11 mouse cellular contexts compared by ENCODE assay signal in genomic region chr4:150011564-150012321, GRCm38 (mm10). TPM values are rescaled to one million over a fixed set of nuclear protein-coding genes. Genes with fewer than 3 reads are reported as not detected.
DNase-seq lines count a peak whose midpoint lies in the region; ATAC-seq and TF ChIP-seq lines count a peak whose summit lies in the region.
"Had no signal": no experiment of that assay in that cellular context is flagged by ENCODE, and none has a peak within 500 bp of the region (broad histone marks: within the 10 kb centered on the region; RNA-seq: fewer than 3 reads in every experiment).

No protein-coding gene starts in this region.

- no peak overlapping the region for H3K9ac ChIP-seq in stomach, embryonic 14.5 days (replicated peaks; ENCODE audit: low read depth, low read length)
- H3K9ac ChIP-seq: hindbrain, embryonic 14.5 days had no signal

- 31% methylated on average over 10 of the region's 10 CpGs for WGBS in stomach, embryonic 14.5 days

- no peak overlapping the region for H3K4me3 ChIP-seq in left cerebral cortex, adult 2 months
- H3K4me3 ChIP-seq in stomach, embryonic 14.5 days (ENCODE audit: low read depth, low read length), result no peak overlapping the region

- peak overlapping the region; percentile 28 for H3K27ac ChIP-seq in left cerebral cortex, adult 2 months
- H3K27ac ChIP-seq in stomach, embryonic 14.5 days (ENCODE audit: low read length), result 0 out of 2 replicates have a peak overlapping the region, but pooled peaks have one; percentile 18
- H3K27ac ChIP-seq: hindbrain, embryonic 14.5 days had no signal

- DNase-seq in CD4-positive, CD25-positive, alpha-beta regulatory T cell, adult 2 months (ENCODE audit: low read depth, low spot score), result peak; percentile 20
- no peak for DNase-seq in left cerebral cortex, adult 2 months (ENCODE audit: extremely low spot score in 1 of 2, low spot score in 2 of 2)
- DNase-seq in left cerebral cortex, adult 9 months (ENCODE audit: low spot score in 2 of 2), result no peak
- peak; percentile 50 for DNase-seq in induced T-regulatory cell, adult 2 months (ENCODE audit: low read depth)
- DNase-seq in urinary bladder, postnatal 14 days (ENCODE audit: low spot score), result no peak
- no peak for DNase-seq in kidney, postnatal 36 days
- DNase-seq: B cell, adult 2 months; thymus, adult 18-20 months had no signal

- no peaks in the 10 kb centered on the region for H3K36me3 ChIP-seq in stomach, embryonic 14.5 days (ENCODE audit: control insufficient read depth, insufficient read depth, low read length)

- H3K4me2 ChIP-seq in stomach, embryonic 14.5 days (replicated peaks; ENCODE audit: low read depth, low read length), result no peak overlapping the region
- H3K4me2 ChIP-seq: hindbrain, embryonic 14.5 days had no signal

- no peaks in the 10 kb centered on the region for H3K27me3 ChIP-seq in stomach, embryonic 14.5 days (ENCODE audit: control insufficient read depth, insufficient read depth, low read length)

- ATAC-seq in CD4-positive, CD25-positive, alpha-beta regulatory T cell, adult 4 months, result no peak
- ATAC-seq in stomach, embryonic 14.5 days (ENCODE audit: insufficient number of reproducible peaks, insufficient read depth, low FRiP score, low read depth), result no peak

- intact Hi-C loops in left cerebral cortex, adult 2 months (cut with DNase I), result loop anchor here (2.0 kb wide), 1 partner anchor 17 kb away; no protein-coding TSS in a partner anchor

- no peak for TF ChIP-seq CTCF in left cerebral cortex, adult 2 months (IDR thresholded peaks at IDR 0.05)

- no peaks in the 10 kb centered on the region for H3K9me3 ChIP-seq in stomach, embryonic 14.5 days (ENCODE audit: control insufficient read depth, low read depth, low read length)

- H3K4me1 ChIP-seq in stomach, embryonic 14.5 days (ENCODE audit: control insufficient read depth, insufficient read depth, low read length), result peaks cover 13% of the 10 kb centered on the region; the same call in 1 of the 2 replicates

RNA-seq across cellular contexts. Expression of gene H6pd, which starts 2.9 kb away (rescaled TPM):
- 1 to 10 TPM; 4.1 to 4.4 TPM for polyA plus RNA-seq in CD4-positive, CD25-positive, alpha-beta regulatory T cell, adult 4 months (2017; shearing (Covaris generic))
- 10 to 100 TPM; 11.6 to 16.0 TPM for total RNA-seq in left cerebral cortex, adult 2 months (2021)
- polyA plus RNA-seq in stomach, embryonic 14.5 days (2014; fragmentation: Nextera tagmentation; extraction: Ambion mirVana), result 8.8 and 10.2 TPM in 2 replicates

RNA-seq across cellular contexts. Expression of gene Spsb1, which starts 56.9 kb away (rescaled TPM):
- 1 to 10 TPM; 4.5 to 7.9 TPM for polyA plus RNA-seq in CD4-positive, CD25-positive, alpha-beta regulatory T cell, adult 4 months (2017; shearing (Covaris generic))
- total RNA-seq in left cerebral cortex, adult 2 months (2021), result 10 to 100 TPM; 15.2 to 17.5 TPM
- polyA plus RNA-seq in stomach, embryonic 14.5 days (2014; fragmentation: Nextera tagmentation; extraction: Ambion mirVana), result 15.9 and 19.2 TPM in 2 replicates

Comparison
In these comparisons a context has a peak if more than half of its experiments do, and no peak if none do; other contexts are left out.
1. DNase-seq: peak in CD4-positive, CD25-positive, alpha-beta regulatory T cell, adult 2 months (single experiment) and induced T-regulatory cell, adult 2 months (single experiment); none in left cerebral cortex, adult 2 months (0 of 2), left cerebral cortex, adult 9 months (0 of 2), urinary bladder, postnatal 14 days (single experiment) and kidney, postnatal 36 days (0 of 2).